Mouse (Mus musculus): ENCODE measurements at regions not wholly inside any gene's neighbourhood (a gene's known extent, or its start where the extent isn't known, plus 50 kb on each side); places are given as distances from the start of the nearest gene placed in this dataset.

DNA sequence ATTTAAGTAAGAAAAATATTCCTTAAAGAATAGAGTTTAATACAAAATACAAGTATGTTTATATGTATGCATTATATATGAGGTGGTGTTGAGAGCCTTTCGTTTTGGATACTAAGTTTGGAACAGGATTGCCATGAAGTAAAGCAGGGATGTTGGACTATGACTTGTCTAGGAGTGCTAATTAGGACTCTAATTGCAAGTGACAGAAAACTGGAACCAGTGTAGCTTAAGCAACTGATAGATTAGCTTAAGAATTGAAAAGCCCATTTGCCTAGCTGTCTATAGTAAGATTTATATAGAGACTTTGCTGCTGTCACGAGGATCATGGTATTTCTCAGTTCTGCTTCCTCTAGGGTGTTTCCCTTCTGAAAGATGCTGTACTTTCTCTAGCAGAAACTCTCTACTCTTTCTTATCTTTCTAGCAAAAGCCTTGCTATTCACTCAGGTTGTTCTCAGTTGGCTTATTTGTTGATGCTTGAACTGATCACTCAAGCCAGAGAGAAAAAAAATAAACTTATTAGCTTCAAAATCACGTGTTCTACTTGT, 147.9 kb upstream of the 1810046K07Rik start:
- TF ChIP-seq CTCF (IDR thresholded peaks at IDR 0.05; ENCODE audit: borderline replicate concordance, extremely low read depth, insufficient read depth, insufficient read length) (no peak), POLR2A (IDR thresholded peaks at IDR 0.05; ENCODE audit: borderline replicate concordance, extremely low read depth, insufficient read depth, insufficient read length, poor library complexity, severe bottlenecking) (no peak)

Data from brain, embryonic 14.5 days (tissue).